Mouse (Mus musculus) midbrain, embryonic 14.5 days (tissue): ENCODE data around the gene Ikzf2. TPM values are rescaled to one million over a fixed set of nuclear protein-coding genes. Genes with fewer than 3 reads are reported as not detected.

Experiments used
- ATAC-seq: fragments of 200-750 bp; cut with Nextera tagmentation; 2 replicates; pipeline ENCODE4 v1.8.0; 2017; ENCODE audit warnings: moderate number of reproducible peaks, moderate library complexity; ENCODE audit not compliant: low FRiP score, low TSS enrichment
- DNase-seq: peaks from one replicate; pipeline ENCODE4 v3.0.0-alpha.2; 2015
- H3K27ac ChIP-seq: fragments of 300-500 bp; sonication (generic); replicated peaks from 2 replicates; pipeline ENCODE4 v1.5.1; 2014; ENCODE audit warnings: mild to moderate bottlenecking, low read depth, low read length, moderate library complexity
- H3K27me3 ChIP-seq: fragments of 300-500 bp; sonication (generic); 2 replicates; pipeline ENCODE4 v1.6.1; 2014; ENCODE audit warnings: low read length, control low read depth, mixed read lengths; ENCODE audit not compliant: control insufficient read depth, insufficient read depth
- H3K36me3 ChIP-seq: fragments of 300-500 bp; sonication (generic); 2 replicates; pipeline ENCODE4 v1.6.1; 2014; ENCODE audit warnings: low read length, control low read depth; ENCODE audit not compliant: control insufficient read depth, insufficient read depth
- H3K4me1 ChIP-seq: fragments of 300-500 bp; sonication (generic); 2 replicates; pipeline ENCODE4 v1.6.1; 2014; ENCODE audit warnings: mild to moderate bottlenecking, antibody characterized with exemption, low read length, control low read depth; ENCODE audit not compliant: control insufficient read depth, insufficient read depth
- H3K4me2 ChIP-seq: fragments of 300-500 bp; sonication (generic); 2 replicates; pipeline ENCODE4 v1.6.1; 2014; ENCODE audit warnings: mild to moderate bottlenecking, low read length, moderate library complexity
- H3K4me3 ChIP-seq: fragments of 300-500 bp; sonication (generic); replicated peaks from 2 replicates; pipeline ENCODE4 v1.5.1; 2014; ENCODE audit warnings: low read depth, low read length
- H3K9ac ChIP-seq: fragments of 300-500 bp; sonication (generic); replicated peaks from 2 replicates; pipeline ENCODE4 v1.6.1; 2014; ENCODE audit warnings: mild to moderate bottlenecking, low read length, moderate library complexity
- H3K9me3 ChIP-seq: fragments of 300-500 bp; sonication (generic); 2 replicates; pipeline ENCODE4 v1.6.1; 2016; ENCODE audit warnings: low read length, control low read depth, mixed read lengths; ENCODE audit not compliant: control insufficient read depth
- WGBS: fragments of 180-500 bp; shearing (Covaris S2); extraction: QIAGEN DNeasy Blood & Tissue Kit; methylation state at CpG from one replicate; pipeline ENCODE4 v1.1.7; 2014; 5-methylcytosine and 5-hydroxymethylcytosine counted together
- polyA plus RNA-seq: library from polyadenylated mRNA; unstranded; fragments of >200 nt; fragmentation: Nextera tagmentation; extraction: Ambion mirVana; gene quantifications from 2 replicates; pipeline ENCODE4 v1.2.1, GENCODE M21; 2014

Ikzf2 gene
- polyA plus RNA-seq, 1 experiment from 2014 or later = 4.5 TPM

GRCm38 (mm10) chr1:69549987-69550386 is 137.1 kb downstream of the Ikzf2 start:
- Histone ChIP-seq H3K4me3 (no peak overlapping the region), H3K9me3 (no peaks in the 10 kb centered on the region), H3K4me2 (no peak overlapping the region), H3K27me3 (no peaks in the 10 kb centered on the region), H3K27ac (no peak overlapping the region), H3K9ac (no peak overlapping the region), H3K36me3 (no peaks in the 10 kb centered on the region), H3K4me1 (no peaks in the 10 kb centered on the region)
- WGBS = 95% methylated on average over 4 of the region's 4 CpGs
- ATAC-seq = no peak
- DNase-seq = no peak

GRCm38 (mm10) chr1:69545885-69546253 is 141.2 kb downstream of the Ikzf2 start:
- Histone ChIP-seq H3K36me3 (no peaks in the 10 kb centered on the region), H3K9me3 (no peaks in the 10 kb centered on the region), H3K27ac (no peak overlapping the region), H3K4me2 (no peak overlapping the region), H3K27me3 (no peaks in the 10 kb centered on the region), H3K4me1 (no peaks in the 10 kb centered on the region), H3K4me3 (no peak overlapping the region), H3K9ac (no peak overlapping the region)
- 92% methylated on average over 1 of the region's 1 CpGs for WGBS
- DNase-seq = no peak
- ATAC-seq = no peak

GRCm38 (mm10) chr1:69545217-69545884 is 141.7 kb downstream of the Ikzf2 start:
- H3K27me3 ChIP-seq = no peaks in the 10 kb centered on the region
- ATAC-seq = no peak
- WGBS = 94% methylated on average over 8 of the region's 8 CpGs

GRCm38 (mm10) chr1:69543774-69544597 is 143.1 kb downstream of the Ikzf2 start:
- WGBS = 95% methylated on average over 6 of the region's 6 CpGs
- Histone ChIP-seq H3K9me3 (no peaks in the 10 kb centered on the region), H3K4me1 (no peaks in the 10 kb centered on the region), H3K36me3 (no peaks in the 10 kb centered on the region), H3K4me2 (no peak overlapping the region), H3K9ac (no peak overlapping the region), H3K4me3 (no peak overlapping the region), H3K27ac (no peak overlapping the region), H3K27me3 (no peaks in the 10 kb centered on the region)
- ATAC-seq (no peak), DNase-seq (no peak)

More at GRCm38 (mm10) chr1:69545217-69545884, 141.7 kb downstream of the Ikzf2 start:
- Histone ChIP-seq H3K4me1 (no peaks in the 10 kb centered on the region), H3K9me3 (no peaks in the 10 kb centered on the region), H3K4me3 (no peak overlapping the region), H3K4me2 (no peak overlapping the region), H3K27ac (no peak overlapping the region), H3K36me3 (no peaks in the 10 kb centered on the region), H3K9ac (no peak overlapping the region)
- no peak for DNase-seq

- Histone ChIP-seq H3K4me2 (no peak overlapping the region), H3K4me3 (no peak overlapping the region), H3K9me3 (no peaks in the 10 kb centered on the region), H3K9ac (no peak overlapping the region), H3K27ac (no peak overlapping the region), H3K4me1 (0 out of 2 replicates have a peak, but pooled peaks cover 5% of the 10 kb centered on the region), H3K36me3 (no peaks in the 10 kb centered on the region), H3K27me3 (no peaks in the 10 kb centered on the region)
- DNase-seq (no peak), ATAC-seq (no peak)
- WGBS = 90% methylated on average over 3 of the region's 3 CpGs
Observed at GRCm38 (mm10) chr1:69542546-69542945, 144.5 kb downstream of the Ikzf2 start.

GRCm38 (mm10) chr1:69538663-69539062 is 148.4 kb downstream of the Ikzf2 start:
- 0 out of 2 replicates have a peak, but pooled peaks cover 5% of the 10 kb centered on the region for H3K4me1 ChIP-seq
- H3K27ac ChIP-seq = no peak overlapping the region
- H3K4me2 ChIP-seq = no peak overlapping the region
- ATAC-seq (no peak), DNase-seq (peak; percentile 48)
- no peaks in the 10 kb centered on the region for H3K36me3 ChIP-seq
- WGBS = 36% methylated on average over 7 of the region's 7 CpGs
- no peak overlapping the region for H3K4me3 ChIP-seq
- no peak overlapping the region for H3K9ac ChIP-seq
- no peaks in the 10 kb centered on the region for H3K27me3 ChIP-seq
- H3K9me3 ChIP-seq = no peaks in the 10 kb centered on the region

GRCm38 (mm10) chr1:69537619-69538018 is 149.4 kb downstream of the Ikzf2 start:
- DNase-seq = no peak
- Histone ChIP-seq H3K27ac (no peak overlapping the region), H3K9ac (no peak overlapping the region), H3K4me3 (no peak overlapping the region), H3K36me3 (no peaks in the 10 kb centered on the region), H3K27me3 (no peaks in the 10 kb centered on the region), H3K4me2 (no peak overlapping the region), H3K9me3 (no peaks in the 10 kb centered on the region), H3K4me1 (0 out of 2 replicates have a peak, but pooled peaks cover 5% of the 10 kb centered on the region)
- WGBS = 82% methylated on average over 3 of the region's 3 CpGs
- no peak for ATAC-seq

- Histone ChIP-seq H3K27me3 (no peaks in the 10 kb centered on the region), H3K9me3 (no peaks in the 10 kb centered on the region), H3K4me2 (no peak overlapping the region), H3K4me3 (no peak overlapping the region), H3K36me3 (no peaks in the 10 kb centered on the region), H3K4me1 (0 out of 2 replicates have a peak, but pooled peaks cover 5% of the 10 kb centered on the region), H3K9ac (no peak overlapping the region), H3K27ac (no peak overlapping the region)
- WGBS = 67% methylated on average over 4 of the region's 4 CpGs
- no peak for ATAC-seq
- no peak for DNase-seq
Observed at GRCm38 (mm10) chr1:69535507-69535906, 151.5 kb downstream of the Ikzf2 start.
